Mouse (Mus musculus) B cell, adult 2 months (primary cell): ENCODE data around the gene Tedc2.

Experiments
- DNase-seq, 2 experiments: peaks; one replicate each; pipeline ENCODE4 v3.0.0; 2022

Tedc2 gene

DNA sequence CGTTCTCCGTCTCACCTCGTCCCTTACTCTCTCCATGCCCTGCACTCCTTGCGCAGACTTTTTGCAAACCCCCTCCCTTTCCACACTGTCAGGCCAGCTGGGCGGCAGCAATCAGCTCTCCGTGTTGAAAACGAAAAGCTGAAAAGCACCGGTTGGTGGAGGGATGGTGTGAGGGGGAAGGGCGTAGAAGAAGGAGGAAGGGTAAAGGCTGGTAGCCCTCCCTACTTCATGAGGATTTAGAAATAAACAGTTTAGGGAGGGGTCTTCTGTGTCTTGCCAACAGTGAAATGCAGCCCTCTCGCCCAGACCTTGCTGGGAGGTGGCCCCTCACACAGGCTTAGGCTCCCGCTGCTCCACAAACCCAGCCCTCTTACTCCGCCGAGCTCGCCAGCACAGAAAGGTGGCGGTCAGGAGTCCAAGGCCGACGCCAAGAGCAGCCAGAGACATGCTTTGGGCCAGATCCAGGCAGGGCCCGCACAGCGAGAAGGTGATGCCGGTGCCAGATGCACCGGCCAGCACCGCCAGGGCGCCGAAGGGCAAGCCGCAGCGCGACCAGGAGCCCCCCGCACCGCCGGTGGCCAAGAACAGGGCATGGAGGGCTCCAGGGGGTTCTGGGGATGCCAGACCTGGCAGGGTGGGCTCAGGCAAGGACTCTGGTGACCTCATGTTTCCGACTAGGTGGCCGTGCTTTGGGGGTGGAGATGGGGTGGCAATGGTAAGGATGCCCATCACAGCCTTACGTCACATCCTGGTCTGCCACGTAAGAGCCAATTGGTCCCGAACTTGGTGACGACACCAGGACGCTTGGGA, 8.8 kb downstream of the Tedc2 start:
- peak; percentile 34 to 36 for DNase-seq

GRCm38 (mm10) chr17:24210591-24210990, 10.1 kb downstream of the Tedc2 start:
- no peak for DNase-seq

GRCm38 (mm10) chr17:24209916-24210240, 10.8 kb downstream of the Tedc2 start:
- no peak for DNase-seq

GRCm38 (mm10) chr17:24209043-24209915, 11.4 kb downstream of the Tedc2 start, which contains the start of gene Ntn3:
TSS of gene Ntn3 (minus strand) at chr17:24209531.
- DNase-seq, result peak in 1 of 2 experiments; percentile 27

DNA sequence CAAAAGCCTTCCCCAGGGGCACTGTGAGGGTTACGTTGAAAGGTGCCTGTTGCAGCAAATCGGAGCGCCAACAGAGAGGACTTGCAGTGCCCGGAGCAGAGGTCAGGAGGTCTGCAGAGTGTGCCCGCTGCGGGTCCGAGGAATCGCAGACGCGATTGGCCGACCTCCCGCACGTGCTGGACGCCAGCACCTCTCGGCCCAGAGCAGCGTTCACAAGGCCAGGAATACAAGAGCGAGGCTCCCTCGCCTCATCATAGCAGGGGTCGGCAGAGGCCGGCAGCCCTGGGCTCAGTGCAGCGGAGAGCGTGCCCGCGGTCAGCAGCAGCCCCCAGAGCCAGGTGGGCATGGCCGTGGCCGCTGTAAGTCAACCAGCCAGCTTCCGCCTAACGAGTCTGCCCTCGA, 12.0 kb downstream of the Tedc2 start:
- DNase-seq, result peak in 1 of 2 experiments; percentile 43

DNA sequence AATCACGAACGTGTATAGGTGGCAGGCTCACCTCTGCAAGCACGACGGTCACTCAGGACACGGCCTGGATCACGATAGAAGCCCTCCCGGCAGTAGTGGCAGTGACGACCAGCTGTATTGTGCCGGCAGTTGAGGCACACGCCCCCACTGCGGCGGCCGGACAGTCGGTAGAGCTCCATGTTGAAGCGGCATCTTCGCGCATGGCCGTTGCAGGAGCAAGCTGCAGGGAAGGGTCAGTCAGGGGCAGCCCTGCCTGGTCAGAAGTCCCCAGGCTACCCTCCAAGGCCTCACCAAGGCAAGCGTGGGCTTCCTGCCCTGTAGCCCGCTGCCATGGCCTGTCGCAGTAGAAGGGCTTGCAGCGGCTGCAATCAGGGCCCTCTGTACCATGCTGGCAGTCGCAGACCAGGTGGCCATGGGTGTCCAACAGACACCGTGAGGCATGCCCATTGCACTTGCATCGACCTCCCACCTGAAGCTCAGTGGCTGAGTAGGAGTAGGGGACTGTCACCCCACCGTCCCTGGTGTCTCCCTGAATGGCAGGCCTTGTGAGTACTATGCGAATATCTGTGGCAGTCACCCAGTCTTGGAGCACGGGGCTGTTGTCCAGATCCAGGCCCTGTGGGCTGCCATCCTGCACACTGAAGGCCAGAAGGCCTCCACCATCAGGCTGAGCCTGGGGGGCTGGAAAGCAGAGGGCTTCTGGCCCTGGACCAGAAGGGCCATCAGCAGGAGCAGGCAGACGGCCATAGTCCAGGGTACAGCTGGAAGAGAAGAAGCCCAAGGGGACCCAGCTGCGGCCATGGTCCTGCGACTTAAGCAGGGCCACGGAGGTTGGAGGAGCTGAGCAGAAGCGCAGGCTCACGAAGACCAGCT, 12.6 kb downstream of the Tedc2 start:
- no peak for DNase-seq

- peak; percentile 55 to 57 for DNase-seq
Measured at GRCm38 (mm10) chr17:24206451-24207351, 13.9 kb downstream of the Tedc2 start.

- DNase-seq, result peak in 1 of 2 experiments; percentile 45
Measured at GRCm38 (mm10) chr17:24205908-24206361, 14.7 kb downstream of the Tedc2 start.

- DNase-seq, result peak; percentile 85 to 87
Measured at GRCm38 (mm10) chr17:24205284-24205888, 15.3 kb downstream of the Tedc2 start, which contains the start of gene Tbc1d24. TSS of gene Tbc1d24 (minus strand) at chr17:24205562.

GRCm38 (mm10) chr17:24204846-24205245, 15.8 kb downstream of the Tedc2 start:
- no peak for DNase-seq

- no peak for DNase-seq
Measured at GRCm38 (mm10) chr17:24203611-24204534, 16.8 kb downstream of the Tedc2 start.

DNA sequence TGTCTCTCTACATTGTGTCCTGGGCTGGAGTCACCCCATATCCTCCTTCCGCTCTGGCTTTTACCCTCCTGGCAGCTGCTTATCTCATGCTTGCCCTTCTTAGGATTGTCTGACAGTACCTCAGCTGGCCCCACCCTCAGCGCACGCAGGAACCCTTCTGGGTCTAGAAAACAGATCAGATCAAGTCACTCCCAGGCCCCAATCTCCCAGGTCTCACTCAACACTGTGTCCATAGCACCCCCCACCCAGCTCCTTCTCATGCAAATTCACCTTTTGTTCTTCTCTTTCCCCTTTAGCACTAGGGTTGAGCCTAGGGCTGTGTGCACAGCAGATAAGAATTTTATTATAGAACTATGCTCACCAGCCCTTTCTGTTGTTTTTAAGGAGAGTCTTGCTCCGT, 17.6 kb downstream of the Tedc2 start:
- DNase-seq, result no peak

GRCm38 (mm10) chr17:24201092-24201491, 19.6 kb downstream of the Tedc2 start:
- DNase-seq, result no peak

GRCm38 (mm10) chr17:24199741-24200140, 20.9 kb downstream of the Tedc2 start:
- no peak for DNase-seq

DNA sequence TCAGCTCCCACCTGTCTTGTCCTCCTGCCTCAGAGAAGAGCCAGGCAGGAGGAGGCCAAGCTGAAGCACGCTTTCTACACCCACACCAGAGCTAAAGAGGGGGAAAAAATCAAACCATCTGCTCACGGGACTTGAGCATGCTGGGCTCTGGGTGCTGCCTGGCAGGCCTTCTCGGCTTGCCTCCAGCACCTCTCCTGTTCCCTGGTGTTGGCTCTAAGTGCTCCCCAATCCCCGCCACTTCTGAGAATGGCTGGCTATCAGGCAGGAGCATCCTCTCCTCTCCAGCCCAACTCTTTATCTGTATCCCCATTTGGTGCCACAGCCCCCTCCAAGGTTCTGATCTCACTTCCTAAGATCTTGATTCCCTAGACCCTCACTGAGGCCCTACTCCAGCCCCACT, 21.4 kb downstream of the Tedc2 start:
- no peak for DNase-seq

GRCm38 (mm10) chr17:24197032-24197824, 23.4 kb downstream of the Tedc2 start:
- no peak for DNase-seq

DNA sequence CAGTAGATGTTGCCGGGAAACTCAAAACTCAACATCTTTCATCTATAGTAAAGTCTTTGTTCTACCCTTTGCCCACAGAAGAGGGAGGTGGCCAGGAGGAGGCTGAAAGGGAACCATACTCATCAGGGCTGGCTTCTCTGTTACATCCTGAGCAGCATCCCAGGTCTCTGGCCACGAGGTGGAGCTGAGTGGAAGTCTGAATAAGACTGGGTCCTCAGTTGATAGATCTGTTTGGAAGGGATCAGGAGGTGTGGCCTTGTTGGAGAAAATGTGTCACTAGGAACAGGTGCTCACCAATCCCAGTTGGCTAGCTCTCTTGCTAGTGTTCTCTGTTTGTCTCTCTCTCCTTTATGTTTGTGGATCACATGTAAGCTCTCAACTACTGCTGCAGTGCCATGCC, 25.3 kb downstream of the Tedc2 start:
- DNase-seq, result no peak

GRCm38 (mm10) chr17:24193769-24194168, 26.9 kb downstream of the Tedc2 start:
- no peak for DNase-seq

GRCm38 (mm10) chr17:24193268-24193667, 27.4 kb downstream of the Tedc2 start:
- DNase-seq, result peak; percentile 32 to 42
